Mouse (Mus musculus): ENCODE measurements around the gene Osbpl2.

Gene Osbpl2

DNA sequence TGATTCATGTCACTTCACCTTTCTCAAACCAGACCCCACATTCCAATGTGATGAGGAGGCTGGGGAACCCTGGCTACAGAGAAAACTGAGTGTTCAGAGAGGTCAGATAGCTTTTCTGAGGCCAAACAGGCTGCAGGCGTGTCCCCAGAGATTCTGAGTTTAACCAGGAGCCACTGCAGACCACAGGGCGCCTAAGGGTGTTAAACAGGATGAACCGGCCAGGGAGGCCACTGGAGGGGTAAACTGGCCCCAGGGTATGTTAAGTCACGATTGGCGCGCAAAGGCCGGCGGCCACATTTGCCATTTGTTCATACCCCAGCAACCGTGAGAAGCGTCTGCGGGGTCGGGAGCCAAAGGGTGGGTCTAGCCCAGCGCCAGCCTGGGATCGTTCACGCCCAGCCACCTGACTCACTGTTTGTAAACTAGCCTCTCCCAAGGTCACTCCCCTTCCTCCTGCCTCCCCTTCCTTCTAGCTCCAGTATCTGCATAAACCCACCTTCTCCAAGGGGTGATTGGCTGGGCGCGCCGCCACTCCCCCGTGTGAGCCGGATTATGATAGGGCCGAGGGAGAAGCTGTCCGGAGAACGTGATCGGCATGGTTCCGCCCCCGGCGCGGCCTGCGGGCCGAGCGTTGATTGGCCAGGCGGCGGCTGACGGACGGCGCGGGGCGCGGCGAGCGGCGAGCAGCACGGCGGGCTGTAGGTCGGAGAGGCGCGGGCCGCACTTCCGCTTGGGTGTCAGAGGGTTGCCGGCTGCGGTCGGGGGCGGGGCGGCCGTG, at the start of gene Osbpl2:
Osbpl2 (plus strand) TSS at position 646 of the 778 bp plus-strand sequence.
- peak; percentile 98 for DNase-seq (ENCODE audit: low spot score)

DNA sequence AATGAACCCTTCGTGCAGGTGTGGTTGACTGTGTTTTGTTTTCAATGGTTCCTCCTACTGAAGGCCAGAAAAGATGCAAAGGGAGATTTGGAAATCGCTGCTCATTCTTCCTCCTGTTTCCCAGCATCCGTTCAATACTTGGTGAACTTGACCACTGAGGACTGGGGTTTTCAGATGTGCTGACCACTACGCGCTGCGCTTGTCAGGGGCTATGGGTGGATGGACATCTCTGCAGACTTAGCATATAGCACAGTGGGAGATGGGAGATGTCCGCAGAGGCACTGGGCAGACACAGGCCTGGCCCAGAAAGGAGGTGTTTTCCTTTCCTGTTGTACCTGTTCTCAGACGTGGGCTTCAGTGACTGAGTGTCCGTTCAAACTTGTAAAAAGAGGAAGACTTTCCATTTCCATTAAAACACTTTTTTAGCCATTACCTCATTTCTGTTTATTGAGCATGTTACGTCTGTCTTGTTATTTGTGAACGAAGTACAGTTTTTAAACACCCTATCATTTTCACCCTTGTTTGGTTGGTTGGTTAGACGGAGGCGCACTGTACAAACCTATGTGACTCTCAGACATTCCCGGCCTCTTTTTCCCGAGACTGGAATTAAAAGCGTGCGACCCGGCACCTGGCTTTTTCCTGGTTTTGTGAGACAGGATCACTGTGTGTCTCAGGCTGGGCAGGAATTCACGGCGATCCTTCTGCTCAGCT, 49.2 kb upstream of the Osbpl2 start:
- DNase-seq (ENCODE audit: low spot score), result no peak

DNA sequence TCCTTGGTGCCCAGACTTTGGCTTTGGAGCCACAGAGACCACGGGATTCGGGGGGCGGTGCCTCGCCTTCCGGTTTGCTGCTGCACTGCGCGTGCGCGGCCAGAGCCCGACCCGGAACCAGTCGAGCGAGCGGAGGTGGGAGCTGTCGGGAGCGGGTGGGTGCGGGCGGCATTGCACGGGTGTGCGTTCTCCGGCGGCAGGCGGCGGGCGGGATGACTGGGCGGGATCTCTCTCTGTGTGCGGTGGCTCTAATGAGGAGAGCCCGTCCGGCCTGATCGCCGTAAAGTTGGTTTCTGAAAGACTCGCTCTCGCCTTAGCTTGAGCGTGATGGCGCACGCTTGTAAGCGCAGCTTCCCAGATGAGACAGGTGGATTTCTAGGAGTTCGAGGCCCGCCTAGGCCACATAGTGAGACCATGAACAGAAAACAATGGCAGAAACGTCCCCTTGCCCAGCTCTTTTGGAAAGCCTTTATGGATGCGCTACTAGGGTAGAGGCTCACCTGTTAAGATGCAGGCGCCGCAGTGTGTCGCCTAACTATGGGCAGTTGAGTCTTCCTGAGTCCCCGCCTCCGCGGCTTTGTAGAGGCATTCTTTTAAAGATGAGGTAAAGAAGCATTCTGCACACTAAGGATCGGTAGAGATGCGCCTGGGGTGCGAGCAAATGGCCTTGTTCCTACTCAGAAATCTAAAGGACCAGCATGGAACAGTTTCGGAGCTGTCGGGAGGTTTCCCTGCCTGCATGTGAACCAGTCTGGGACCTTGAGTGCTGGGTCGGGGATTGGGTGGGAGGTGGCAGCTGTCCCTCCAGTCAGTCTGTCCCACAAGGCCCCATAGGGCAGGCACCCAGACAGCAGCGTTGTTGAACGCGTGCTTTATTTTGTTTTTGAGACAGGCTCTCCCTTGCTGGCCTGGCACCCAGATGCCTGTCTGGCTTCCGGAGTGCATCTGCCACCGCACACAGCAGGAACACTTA, 48.3 kb upstream of the Osbpl2 start, which contains the start of gene Mtg2:
Mtg2 (plus strand) TSS at position 108 of the 973 bp plus-strand sequence.
- peak; percentile 83 for DNase-seq (ENCODE audit: low spot score)

DNA sequence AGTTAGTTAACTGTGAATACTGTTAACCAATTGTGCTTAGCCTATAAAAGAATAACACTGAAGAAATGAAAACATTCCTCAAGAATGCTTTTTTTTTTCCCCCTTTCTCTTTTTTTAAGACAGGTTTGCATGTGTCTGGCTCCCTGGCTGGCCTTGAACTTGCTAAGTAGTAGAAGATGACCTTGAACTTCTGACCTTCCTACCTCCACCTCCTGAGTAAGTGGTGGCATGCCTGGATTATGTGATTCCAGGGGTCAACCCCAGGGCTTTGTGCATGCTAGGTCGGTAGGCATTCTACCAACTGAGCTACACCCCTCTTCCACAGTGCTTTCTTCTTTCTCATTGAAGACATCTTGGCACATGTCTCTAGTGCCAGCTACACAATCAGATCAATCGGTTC, 47.4 kb upstream of the Osbpl2 start:
- no peak for DNase-seq (ENCODE audit: low spot score)

DNA sequence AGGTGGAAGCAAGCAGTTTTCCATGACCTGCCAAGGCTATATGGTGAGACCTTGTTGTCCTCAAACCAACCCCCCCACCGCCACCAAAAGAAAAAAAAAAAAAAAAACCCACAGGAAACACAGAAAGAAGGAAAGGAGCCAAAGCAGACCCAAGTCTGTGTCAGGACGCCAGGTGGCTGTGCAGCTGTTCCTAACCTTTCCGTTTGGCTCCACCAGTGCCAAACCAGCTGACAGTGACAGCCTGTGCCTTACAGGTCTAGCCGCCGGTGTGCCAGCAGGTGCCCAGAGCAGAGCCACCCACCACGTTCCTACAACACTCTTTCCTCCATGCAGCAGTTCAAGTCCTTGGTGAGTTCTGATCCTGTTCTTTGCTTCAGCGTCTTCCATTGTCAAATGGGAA, 46.2 kb upstream of the Osbpl2 start:
- DNase-seq (ENCODE audit: low spot score), result no peak

DNA sequence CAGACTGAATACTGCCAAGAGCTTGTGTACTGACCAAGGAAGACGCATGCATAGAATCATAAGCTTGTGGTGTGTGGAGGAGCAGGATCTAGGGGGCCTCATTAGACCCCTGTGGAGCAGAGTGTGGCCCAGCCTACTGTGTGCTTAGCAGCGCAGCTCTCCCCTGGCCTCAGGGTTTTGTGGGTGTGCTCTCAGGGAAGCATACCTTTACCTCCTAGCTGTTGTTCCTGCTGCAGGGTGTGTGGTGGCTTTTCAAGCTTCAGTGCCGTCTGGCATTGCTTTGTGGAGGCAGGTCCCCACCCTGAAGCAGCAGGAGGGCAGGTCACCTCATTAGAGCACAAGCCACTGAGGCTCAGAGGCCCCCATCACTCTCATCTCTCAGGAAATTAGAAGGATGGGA, 41.5 kb upstream of the Osbpl2 start:
- no peak for DNase-seq (ENCODE audit: low spot score)

DNA sequence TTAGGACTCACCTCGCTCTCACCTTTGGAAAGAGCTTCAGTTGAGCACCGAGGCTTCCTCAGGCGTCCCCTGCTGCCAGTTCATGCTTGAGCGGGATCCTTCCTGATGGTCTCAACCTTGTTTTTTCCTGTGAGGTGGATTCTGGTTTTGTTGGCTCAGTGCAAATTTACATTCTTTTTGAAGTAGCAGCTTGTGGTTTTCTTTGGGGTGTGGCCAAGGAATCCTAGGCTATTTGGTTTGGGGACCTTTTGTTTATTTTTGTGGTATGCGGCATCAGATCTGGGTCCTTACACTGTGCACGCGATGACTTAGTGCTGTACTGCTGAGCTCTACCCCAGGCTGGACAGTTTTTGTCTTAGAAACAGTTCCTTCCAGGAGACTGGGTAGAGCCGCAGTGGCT, 38.4 kb upstream of the Osbpl2 start:
- no peak for DNase-seq (ENCODE audit: low spot score)

DNA sequence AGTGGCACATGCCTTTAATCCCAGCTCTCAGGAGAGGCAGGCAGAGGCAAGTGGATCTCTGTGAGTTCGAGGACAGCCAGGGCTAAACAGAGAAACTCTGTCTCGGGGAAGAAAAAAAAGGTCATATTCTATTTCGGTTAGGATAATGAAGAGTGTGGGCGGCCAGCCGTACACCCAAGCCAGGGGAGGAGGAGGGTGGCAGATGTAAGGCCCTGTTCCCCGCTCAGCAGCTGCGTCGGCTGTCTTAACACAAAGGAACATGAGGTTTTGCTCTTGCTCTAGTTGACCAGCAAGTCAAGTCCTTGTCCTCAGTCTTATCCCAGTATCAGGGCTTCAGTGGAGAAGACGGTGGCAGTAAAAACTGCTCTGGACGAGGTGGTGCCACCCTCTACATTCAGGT, 36.0 kb upstream of the Osbpl2 start:
- DNase-seq (ENCODE audit: low spot score), result no peak

DNA sequence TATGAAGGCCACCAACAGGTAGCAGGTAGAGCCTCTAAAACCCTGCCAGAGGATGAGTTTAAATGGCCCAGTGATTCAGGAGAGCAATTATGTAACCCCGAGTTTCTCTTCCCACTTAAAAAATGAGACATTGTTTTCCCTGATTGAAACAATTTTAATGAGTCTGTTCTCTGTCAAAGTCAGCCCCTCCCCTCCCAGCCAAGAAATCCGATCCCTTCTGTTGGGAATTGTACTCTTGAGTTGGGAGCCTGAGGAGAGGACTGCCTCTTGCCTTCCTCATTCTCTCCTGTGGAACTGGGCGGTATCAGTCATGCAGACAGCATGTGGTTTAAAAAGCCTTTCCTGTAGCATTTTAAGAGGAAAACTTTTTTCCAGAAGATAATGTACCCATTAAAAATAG, 34.5 kb upstream of the Osbpl2 start:
- DNase-seq (ENCODE audit: low spot score), result no peak

DNA sequence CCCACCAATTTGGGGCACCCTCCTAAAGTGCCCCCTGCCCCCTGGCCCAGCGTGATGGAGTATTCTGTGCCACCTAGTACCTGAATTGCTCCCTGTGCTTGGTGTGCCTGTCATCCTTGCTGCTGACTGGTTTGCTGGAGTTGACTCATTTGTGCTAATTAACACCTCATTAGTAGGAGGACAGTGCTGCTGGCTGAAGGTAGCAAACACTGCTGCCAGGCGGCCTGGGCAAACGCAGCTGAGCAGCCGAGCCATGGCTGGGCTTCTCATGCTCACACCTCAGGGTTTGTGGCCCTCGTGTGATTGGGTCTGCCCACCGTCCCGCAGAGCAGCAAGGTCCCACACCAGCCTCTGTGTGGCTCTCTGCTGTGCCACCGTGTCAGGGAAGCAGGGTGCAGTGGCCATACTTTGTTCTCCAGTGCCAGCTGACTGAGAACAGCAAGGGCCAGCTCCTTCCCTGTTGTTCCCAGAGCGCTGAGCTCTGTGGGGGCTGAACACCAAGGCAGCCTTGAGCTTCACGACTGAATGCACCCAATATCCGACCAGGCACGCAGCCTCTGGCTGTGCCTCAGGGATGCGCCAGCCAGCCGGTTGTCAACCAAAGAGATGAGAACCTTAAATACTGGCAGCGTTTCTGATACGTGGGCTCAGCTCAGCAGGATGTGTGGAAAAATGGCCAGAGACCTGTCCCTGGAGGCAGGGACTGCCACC, 33.0 kb upstream of the Osbpl2 start:
- no peak for DNase-seq (ENCODE audit: low spot score)

DNA sequence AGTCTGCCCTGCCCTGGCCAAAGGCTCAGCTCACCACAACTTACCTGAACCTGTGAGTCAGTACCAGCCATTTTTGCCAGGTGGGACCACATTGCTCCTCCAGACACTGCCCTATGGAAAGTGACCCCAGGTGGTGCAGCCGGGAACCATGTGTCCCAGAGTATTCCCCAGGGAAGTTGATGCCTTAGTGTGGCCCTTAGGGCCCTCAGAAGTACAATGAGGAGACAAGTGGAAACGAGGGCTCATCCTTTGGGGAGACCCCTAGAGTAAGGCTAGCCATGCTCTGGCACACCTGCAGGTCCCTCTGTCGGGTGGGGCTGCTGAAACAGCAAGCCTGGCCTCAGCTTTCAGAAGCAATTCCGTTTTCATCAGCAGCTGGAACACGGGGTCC, 32.5 kb upstream of the Osbpl2 start:
- no peak for DNase-seq (ENCODE audit: low spot score)

DNA sequence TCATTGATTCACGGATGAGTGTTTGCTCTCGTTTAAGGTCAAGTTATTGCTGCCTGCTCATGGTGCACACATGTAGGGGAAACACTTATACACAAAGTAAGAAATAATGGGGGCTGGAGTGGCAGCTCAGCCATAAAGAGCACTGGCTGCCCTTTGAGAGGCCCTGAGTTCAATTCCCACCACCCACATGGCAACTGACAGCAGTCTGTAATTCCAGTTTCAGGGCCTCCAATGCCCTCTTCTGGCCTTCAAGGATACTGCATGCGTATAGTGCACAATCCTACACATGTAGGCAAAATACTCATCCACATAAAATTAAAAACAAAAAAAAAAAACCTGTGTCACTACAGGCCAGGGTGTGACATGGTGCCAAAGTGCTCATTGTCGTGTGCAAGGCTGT, 31.6 kb upstream of the Osbpl2 start:
- DNase-seq (ENCODE audit: low spot score), result no peak

DNA sequence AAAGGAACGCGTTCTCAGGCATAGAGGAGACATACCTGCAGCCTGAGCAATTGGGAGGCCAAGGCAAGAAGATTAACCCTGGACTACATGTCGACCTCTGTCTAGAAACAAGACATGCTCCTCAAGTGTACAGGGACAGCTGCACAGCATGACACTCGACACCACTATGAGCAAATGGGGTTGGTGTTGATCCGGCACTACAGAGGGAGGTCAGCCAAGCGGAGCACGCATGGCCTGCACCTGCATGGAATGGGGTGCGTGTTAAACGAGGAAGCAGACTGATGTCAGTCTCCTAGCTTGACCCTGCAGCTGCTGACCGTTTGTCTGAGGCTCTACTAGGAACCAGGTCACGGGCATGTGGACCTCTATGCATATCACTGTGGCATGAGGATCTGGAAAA, 28.8 kb upstream of the Osbpl2 start:
- DNase-seq (ENCODE audit: low spot score), result no peak

DNA sequence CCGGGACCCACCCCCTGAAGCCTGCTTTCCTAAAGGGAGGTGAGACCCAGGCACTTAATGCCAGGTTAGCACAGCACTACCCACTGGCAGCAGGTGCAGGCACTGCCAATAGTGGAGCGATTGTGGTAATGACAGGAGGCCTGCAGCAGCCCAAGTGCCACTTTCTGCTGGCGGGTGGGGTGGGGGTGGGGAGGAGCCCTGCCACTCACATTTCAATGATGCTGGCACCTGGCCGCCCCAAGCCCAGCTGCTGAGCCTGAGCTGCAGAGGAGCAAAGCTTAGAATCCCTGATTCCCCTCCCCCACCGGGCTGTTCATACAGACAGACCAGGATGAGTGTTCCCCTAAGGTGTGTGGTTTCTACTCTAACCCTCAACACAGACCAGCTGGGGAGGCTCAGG, 23.4 kb upstream of the Osbpl2 start:
- no peak for DNase-seq (ENCODE audit: low spot score)

DNA sequence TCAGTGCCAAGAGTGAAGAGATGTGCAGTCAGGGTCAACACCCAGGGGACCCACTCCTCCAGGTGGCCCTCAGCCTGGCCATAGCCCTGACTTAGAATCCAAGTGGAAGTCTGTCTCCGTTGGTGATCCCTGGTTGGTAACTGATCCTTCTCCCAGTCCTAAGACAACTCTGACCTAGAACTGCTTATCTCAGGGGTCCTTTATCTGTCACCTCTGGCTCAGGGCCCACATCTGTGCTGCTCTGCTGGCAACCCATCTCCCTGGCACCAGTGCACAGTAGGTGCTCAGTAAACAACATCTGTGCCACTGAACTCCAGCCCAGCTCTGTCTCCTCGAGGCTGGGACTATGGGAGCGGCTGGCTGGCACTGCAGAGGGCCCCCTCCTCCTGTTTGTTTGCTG, 21.5 kb upstream of the Osbpl2 start:
- no peak for DNase-seq (ENCODE audit: low spot score)

DNA sequence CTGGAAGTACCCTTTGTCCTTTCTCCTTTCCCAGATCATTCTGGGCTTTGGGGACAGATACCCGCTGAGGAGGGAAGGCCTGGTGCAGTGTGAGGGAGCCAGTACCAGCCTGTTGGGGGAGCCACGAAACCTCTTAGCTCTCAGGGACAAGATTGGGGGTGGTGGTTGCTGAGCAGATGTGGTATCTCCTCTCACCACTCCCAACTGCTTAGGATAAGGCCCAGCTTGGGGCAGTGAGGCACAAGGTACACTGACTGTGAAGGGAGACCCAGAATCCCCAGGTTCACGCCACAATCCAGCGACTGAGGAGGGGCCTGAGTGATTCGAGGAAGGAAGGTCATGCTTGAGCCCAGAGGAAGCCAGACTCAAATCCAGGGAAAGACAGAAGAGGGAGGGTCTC, 20.9 kb upstream of the Osbpl2 start:
- no peak for DNase-seq (ENCODE audit: low spot score)

DNA sequence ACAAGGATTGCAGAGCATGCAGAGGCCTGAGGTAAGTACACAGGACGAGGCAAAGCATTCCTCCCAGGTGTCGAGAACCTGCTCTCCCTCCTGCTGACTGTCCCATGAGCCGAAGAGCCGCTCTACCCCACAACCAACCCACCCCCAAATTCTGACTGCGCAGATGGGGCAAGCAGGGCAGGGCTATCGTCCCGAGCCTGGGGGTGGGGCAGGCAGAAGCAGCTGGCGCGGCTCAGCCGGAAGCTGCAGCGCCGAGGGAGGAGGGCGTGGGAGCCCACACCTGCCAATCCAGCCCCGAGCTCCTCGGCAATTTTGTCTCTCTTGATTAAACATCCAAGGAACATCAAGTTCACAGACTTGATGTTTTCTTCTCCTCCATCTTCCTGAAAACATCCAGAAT, 19.6 kb upstream of the Osbpl2 start:
- no peak for DNase-seq (ENCODE audit: low spot score)

DNA sequence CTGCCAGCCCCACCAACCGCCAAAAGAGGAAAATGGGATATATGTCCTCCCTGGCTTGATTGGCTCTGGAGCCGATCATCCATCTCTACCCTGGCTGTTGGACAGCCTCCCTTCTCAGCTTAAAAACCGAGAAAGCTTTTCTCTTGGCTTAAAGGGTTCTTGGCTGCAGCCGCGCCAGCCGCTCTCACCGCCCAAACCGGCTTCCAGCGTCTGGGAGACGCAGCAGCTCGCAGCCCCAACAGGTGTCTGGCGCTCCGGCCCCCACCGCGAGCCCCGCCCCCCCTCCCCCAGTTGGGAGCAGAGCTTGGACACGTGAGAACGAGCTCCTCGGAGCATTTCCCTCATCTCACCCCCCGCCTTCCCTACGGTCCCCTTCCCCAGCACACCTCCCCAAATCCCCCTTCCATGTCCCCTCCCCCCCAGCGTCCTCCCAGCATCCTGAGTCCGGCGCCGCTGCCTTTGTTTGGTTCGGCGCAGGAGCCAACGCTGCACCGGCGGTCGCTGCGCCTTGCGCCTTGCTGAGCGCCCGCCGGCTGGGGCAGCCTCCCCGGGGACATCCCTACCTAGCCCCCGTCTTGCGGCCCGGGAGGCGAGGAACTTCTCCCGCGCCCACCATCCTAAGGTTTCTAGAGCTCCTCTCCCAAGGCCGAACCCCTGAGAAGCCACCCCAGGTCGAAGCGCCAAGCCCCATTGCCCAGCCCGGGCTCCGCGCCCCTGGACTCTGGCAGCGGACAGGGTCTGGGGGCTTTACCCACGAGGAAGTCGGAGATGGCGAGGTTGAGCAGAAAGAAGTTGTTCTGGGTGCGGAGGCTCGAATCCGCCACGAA, 15.7 kb upstream of the Osbpl2 start:
- DNase-seq (ENCODE audit: low spot score), result no peak

DNA sequence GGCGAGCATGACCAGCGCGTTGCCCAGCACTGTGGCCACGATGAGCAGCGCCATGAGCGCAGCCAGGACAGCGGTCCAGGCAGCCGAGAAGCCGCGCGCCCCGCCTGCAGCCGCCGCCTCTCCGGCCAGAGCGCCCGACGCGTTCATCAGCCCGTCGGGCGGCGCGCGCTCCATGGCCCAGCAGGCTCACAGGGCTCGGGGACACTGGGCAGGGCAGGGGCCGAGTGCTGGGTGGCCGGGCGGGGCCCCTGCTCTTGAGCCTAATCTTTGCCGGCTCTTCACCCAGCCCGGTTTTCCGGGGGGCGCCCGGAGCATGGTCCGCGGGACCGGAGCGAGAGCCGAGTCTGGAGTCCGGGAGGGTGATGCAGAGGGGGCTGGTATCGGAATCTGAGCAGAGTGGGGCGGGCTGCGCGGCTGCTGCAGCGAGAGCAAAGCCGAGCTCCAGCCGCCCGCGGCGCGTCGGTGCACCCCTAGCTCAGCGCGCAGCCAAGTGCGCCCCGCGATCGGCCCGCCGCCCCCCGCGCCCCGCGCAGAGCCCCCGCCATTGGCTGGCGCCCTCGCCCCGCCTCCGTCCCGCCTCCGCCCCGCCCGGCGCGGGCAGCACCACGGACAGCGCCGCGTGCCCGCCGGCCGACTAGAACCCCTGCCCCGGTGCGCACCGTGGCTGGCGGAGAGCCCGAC, 15.0 kb upstream of the Osbpl2 start, which contains the start of gene Hrh3:
Hrh3 (minus strand) TSS at position 511 of the 681 bp plus-strand sequence.
- DNase-seq (ENCODE audit: low spot score), result no peak

DNA sequence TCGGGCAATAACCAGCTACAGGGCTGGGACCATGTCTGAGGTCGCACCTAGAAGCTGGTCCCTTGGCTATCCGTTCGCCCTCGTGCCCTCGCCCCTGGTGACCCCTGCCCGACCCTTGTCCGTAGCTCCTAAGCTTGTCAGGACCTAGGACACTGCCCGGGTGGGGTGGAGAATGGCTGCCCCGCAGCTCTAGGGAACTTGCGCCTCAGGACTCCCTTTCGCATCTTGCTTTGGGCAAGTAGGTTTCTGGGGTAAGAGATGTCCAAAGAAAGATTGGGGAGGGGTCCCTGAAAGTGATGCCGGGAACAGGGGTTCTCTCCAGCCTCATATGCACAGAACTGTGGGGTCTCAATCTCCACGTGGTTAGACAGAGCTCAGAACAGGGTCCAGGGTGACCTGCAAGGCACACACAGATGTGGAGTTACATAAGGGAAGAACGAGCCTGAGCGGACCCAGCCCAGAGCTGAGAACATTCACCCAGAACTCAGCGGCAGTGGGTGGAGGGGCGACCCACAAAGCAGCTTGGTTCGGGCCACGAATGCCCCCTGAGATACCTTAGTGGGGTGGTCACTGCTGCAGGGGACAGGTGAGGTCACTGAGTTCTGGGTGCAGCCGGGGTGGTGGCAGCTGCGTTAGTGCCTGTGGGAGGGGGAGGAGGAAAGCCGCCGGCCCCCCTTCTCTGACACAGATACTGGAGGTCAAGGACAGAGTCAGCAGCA, 14.3 kb upstream of the Osbpl2 start:
- no peak for DNase-seq (ENCODE audit: low spot score)
